Mouse (Mus musculus): ENCODE results near the gene Maz. TPM values are rescaled to one million over a fixed set of nuclear protein-coding genes. Genes with fewer than 3 reads are reported as not detected.

Gene Maz
- polyA plus RNA-seq, 1 experiment from 2014 or later = 73.1 TPM

- no peak overlapping the region; the same call in 1 of the 2 replicates for H3K4me2 ChIP-seq (replicated peaks; ENCODE audit: low read depth, low read length)
- peaks cover 17% of the 10 kb centered on the region for H3K36me3 ChIP-seq (ENCODE audit: control insufficient read depth, insufficient read depth, low read length)
- no peak overlapping the region for H3K4me3 ChIP-seq (ENCODE audit: low read length)
- no peaks in the 10 kb centered on the region for H3K27me3 ChIP-seq (ENCODE audit: control insufficient read depth, insufficient read depth, low read length)
- H3K9me3 ChIP-seq (ENCODE audit: control insufficient read depth, low read length) = no peaks in the 10 kb centered on the region
- 95% methylated on average over 6 of the region's 6 CpGs for WGBS
- peaks cover 33% of the 10 kb centered on the region for H3K4me1 ChIP-seq (ENCODE audit: control insufficient read depth, insufficient read depth, low read length)
- H3K27ac ChIP-seq (ENCODE audit: low read depth, low read length) = no peak overlapping the region
- no peak overlapping the region for H3K9ac ChIP-seq (ENCODE audit: low read depth, low read length)
- no peak for ATAC-seq (ENCODE audit: low FRiP score, low TSS enrichment)
Observed at GRCm38 (mm10) chr7:127013385-127013784, 13.5 kb downstream of the Maz start.

GRCm38 (mm10) chr7:127012845-127013244 is 14.0 kb downstream of the Maz start:
- no peak overlapping the region for H3K4me2 ChIP-seq (replicated peaks; ENCODE audit: low read depth, low read length)
- no peak overlapping the region for H3K9ac ChIP-seq (ENCODE audit: low read depth, low read length)
- no peak for ATAC-seq (ENCODE audit: low FRiP score, low TSS enrichment)
- WGBS = 93% methylated on average over 10 of the region's 10 CpGs
- no peaks in the 10 kb centered on the region for H3K9me3 ChIP-seq (ENCODE audit: control insufficient read depth, low read length)
- H3K36me3 ChIP-seq (ENCODE audit: control insufficient read depth, insufficient read depth, low read length) = peaks cover 17% of the 10 kb centered on the region
- H3K27ac ChIP-seq (ENCODE audit: low read depth, low read length) = no peak overlapping the region
- no peak overlapping the region for H3K4me3 ChIP-seq (ENCODE audit: low read length)
- H3K4me1 ChIP-seq (ENCODE audit: control insufficient read depth, insufficient read depth, low read length) = peaks cover 29% of the 10 kb centered on the region
- H3K27me3 ChIP-seq (ENCODE audit: control insufficient read depth, insufficient read depth, low read length) = no peaks in the 10 kb centered on the region

- Histone ChIP-seq H3K27ac (ENCODE audit: low read depth, low read length) (no peak overlapping the region), H3K4me1 (ENCODE audit: control insufficient read depth, insufficient read depth, low read length) (peaks cover 25% of the 10 kb centered on the region), H3K4me3 (ENCODE audit: low read length) (no peak overlapping the region), H3K9ac (ENCODE audit: low read depth, low read length) (no peak overlapping the region), H3K27me3 (ENCODE audit: control insufficient read depth, insufficient read depth, low read length) (no peaks in the 10 kb centered on the region), H3K4me2 (replicated peaks; ENCODE audit: low read depth, low read length) (no peak overlapping the region), H3K36me3 (ENCODE audit: control insufficient read depth, insufficient read depth, low read length) (peaks cover 17% of the 10 kb centered on the region), H3K9me3 (ENCODE audit: control insufficient read depth, low read length) (no peaks in the 10 kb centered on the region)
- no peak for ATAC-seq (ENCODE audit: low FRiP score, low TSS enrichment)
- 83% methylated on average over 6 of the region's 6 CpGs for WGBS
Observed at GRCm38 (mm10) chr7:127012374-127012773, 14.5 kb downstream of the Maz start.

GRCm38 (mm10) chr7:127011717-127012116 is 15.1 kb downstream of the Maz start:
- H3K27ac ChIP-seq (ENCODE audit: low read depth, low read length) = no peak overlapping the region
- peaks cover 17% of the 10 kb centered on the region for H3K36me3 ChIP-seq (ENCODE audit: control insufficient read depth, insufficient read depth, low read length)
- ATAC-seq (ENCODE audit: low FRiP score, low TSS enrichment) = no peak
- WGBS = 75% methylated on average over 2 of the region's 2 CpGs
- H3K9me3 ChIP-seq (ENCODE audit: control insufficient read depth, low read length) = no peaks in the 10 kb centered on the region
- H3K27me3 ChIP-seq (ENCODE audit: control insufficient read depth, insufficient read depth, low read length) = no peaks in the 10 kb centered on the region
- no peak overlapping the region for H3K9ac ChIP-seq (ENCODE audit: low read depth, low read length)
- no peak overlapping the region for H3K4me2 ChIP-seq (replicated peaks; ENCODE audit: low read depth, low read length)
- H3K4me1 ChIP-seq (ENCODE audit: control insufficient read depth, insufficient read depth, low read length) = peaks cover 24% of the 10 kb centered on the region
- H3K4me3 ChIP-seq (ENCODE audit: low read length) = no peak overlapping the region

- H3K36me3 ChIP-seq (ENCODE audit: control insufficient read depth, insufficient read depth, low read length) = peaks cover 17% of the 10 kb centered on the region
- WGBS = 98% methylated on average over 2 of the region's 2 CpGs
- no peak for ATAC-seq (ENCODE audit: low FRiP score, low TSS enrichment)
- peaks cover 24% of the 10 kb centered on the region for H3K4me1 ChIP-seq (ENCODE audit: control insufficient read depth, insufficient read depth, low read length)
- no peak overlapping the region for H3K4me3 ChIP-seq (ENCODE audit: low read length)
- no peak overlapping the region for H3K4me2 ChIP-seq (replicated peaks; ENCODE audit: low read depth, low read length)
- no peak overlapping the region for H3K9ac ChIP-seq (ENCODE audit: low read depth, low read length)
- no peak overlapping the region for H3K27ac ChIP-seq (ENCODE audit: low read depth, low read length)
- no peaks in the 10 kb centered on the region for H3K9me3 ChIP-seq (ENCODE audit: control insufficient read depth, low read length)
- H3K27me3 ChIP-seq (ENCODE audit: control insufficient read depth, insufficient read depth, low read length) = no peaks in the 10 kb centered on the region
Observed at GRCm38 (mm10) chr7:127011051-127011450, 15.8 kb downstream of the Maz start.

- no peak for ATAC-seq (ENCODE audit: low FRiP score, low TSS enrichment)
- Histone ChIP-seq H3K4me2 (replicated peaks; ENCODE audit: low read depth, low read length) (no peak overlapping the region), H3K27me3 (ENCODE audit: control insufficient read depth, insufficient read depth, low read length) (no peaks in the 10 kb centered on the region), H3K4me3 (ENCODE audit: low read length) (no peak overlapping the region), H3K36me3 (ENCODE audit: control insufficient read depth, insufficient read depth, low read length) (peaks cover 10% of the 10 kb centered on the region; the same call in 1 of the 2 replicates), H3K9me3 (ENCODE audit: control insufficient read depth, low read length) (no peaks in the 10 kb centered on the region), H3K4me1 (ENCODE audit: control insufficient read depth, insufficient read depth, low read length) (peaks cover 12% of the 10 kb centered on the region), H3K9ac (ENCODE audit: low read depth, low read length) (no peak overlapping the region), H3K27ac (ENCODE audit: low read depth, low read length) (peak overlapping the region; percentile 77; the same call in 1 of the 2 replicates)
- WGBS = 76% methylated on average over 17 of the region's 17 CpGs
Observed at GRCm38 (mm10) chr7:127009307-127010085, 17.3 kb downstream of the Maz start.

- H3K4me3 ChIP-seq (ENCODE audit: low read length) = no peak overlapping the region
- ATAC-seq (ENCODE audit: low FRiP score, low TSS enrichment) = peak; percentile 83
Observed at GRCm38 (mm10) chr7:127008239-127009019, 18.4 kb downstream of the Maz start.

GRCm38 (mm10) chr7:127007313-127008024 is 19.4 kb downstream of the Maz start:
- WGBS = 86% methylated on average over 6 of the region's 6 CpGs
- H3K36me3 ChIP-seq (ENCODE audit: control insufficient read depth, insufficient read depth, low read length) = peaks cover 4% of the 10 kb centered on the region; the same call in 1 of the 2 replicates
- H3K27me3 ChIP-seq (ENCODE audit: control insufficient read depth, insufficient read depth, low read length) = no peaks in the 10 kb centered on the region
- no peak for ATAC-seq (ENCODE audit: low FRiP score, low TSS enrichment)
- no peak overlapping the region for H3K4me2 ChIP-seq (replicated peaks; ENCODE audit: low read depth, low read length)
- no peak overlapping the region for H3K9ac ChIP-seq (ENCODE audit: low read depth, low read length)
- H3K4me1 ChIP-seq (ENCODE audit: control insufficient read depth, insufficient read depth, low read length) = peaks cover 9% of the 10 kb centered on the region
- H3K4me3 ChIP-seq (ENCODE audit: low read length) = no peak overlapping the region
- H3K27ac ChIP-seq (ENCODE audit: low read depth, low read length) = no peak overlapping the region
- H3K9me3 ChIP-seq (ENCODE audit: control insufficient read depth, low read length) = no peaks in the 10 kb centered on the region

More at GRCm38 (mm10) chr7:127008239-127009019, 18.4 kb downstream of the Maz start:
- Histone ChIP-seq H3K27ac (ENCODE audit: low read depth, low read length) (peak overlapping the region; percentile 77; the same call in 1 of the 2 replicates), H3K36me3 (ENCODE audit: control insufficient read depth, insufficient read depth, low read length) (peaks cover 10% of the 10 kb centered on the region; the same call in 1 of the 2 replicates), H3K27me3 (ENCODE audit: control insufficient read depth, insufficient read depth, low read length) (no peaks in the 10 kb centered on the region), H3K4me1 (ENCODE audit: control insufficient read depth, insufficient read depth, low read length) (peaks cover 9% of the 10 kb centered on the region), H3K9me3 (ENCODE audit: control insufficient read depth, low read length) (no peaks in the 10 kb centered on the region), H3K9ac (ENCODE audit: low read depth, low read length) (peak overlapping the region; percentile 45), H3K4me2 (replicated peaks; ENCODE audit: low read depth, low read length) (no peak overlapping the region)
- 46% methylated on average over 8 of the region's 9 CpGs for WGBS
